Mouse (Mus musculus): ENCODE data around the gene Ceacam18.

Ceacam18 gene

GRCm38 (mm10) chr7:43634500-43634899, at the start of gene Ceacam18:
TSS of gene Ceacam18 (plus strand) at chr7:43634707.
- no peak for DNase-seq (ENCODE audit: low read depth, low spot score)

GRCm38 (mm10) chr7:43584790-43585189, 49.7 kb upstream of the Ceacam18 start:
- no peak for DNase-seq (ENCODE audit: low read depth, low spot score)

DNA sequence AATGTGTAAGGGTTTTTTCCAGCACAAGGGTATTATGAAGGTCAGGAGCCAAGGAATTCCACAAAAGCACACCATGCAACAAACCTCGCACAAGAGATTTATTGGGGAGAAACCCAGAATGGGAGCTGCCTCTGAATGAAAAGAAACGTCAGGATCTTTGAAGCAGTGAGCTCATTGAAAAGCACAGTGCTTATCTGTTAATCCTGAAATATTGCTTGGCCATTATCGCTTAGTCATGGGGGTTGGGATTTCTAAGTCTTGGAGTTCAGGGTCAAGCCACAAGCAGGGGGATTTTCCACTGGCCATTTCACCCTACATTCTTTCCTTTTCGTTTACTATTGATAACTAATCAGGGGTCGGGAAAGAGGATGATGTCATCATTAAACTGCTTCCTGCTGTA, 32.6 kb upstream of the Ceacam18 start:
- DNase-seq (ENCODE audit: low read depth, low spot score) = no peak

- peak; percentile 44 for DNase-seq (ENCODE audit: low read depth, low spot score)
Measured at GRCm38 (mm10) chr7:43606896-43607742, 27.4 kb upstream of the Ceacam18 start, which contains the start of gene Zfp819. TSS of gene Zfp819 (plus strand) at chr7:43607169.

- DNase-seq (ENCODE audit: low read depth, low spot score) = no peak
Measured at GRCm38 (mm10) chr7:43607743-43608287, 26.7 kb upstream of the Ceacam18 start.

- DNase-seq (ENCODE audit: low read depth, low spot score) = no peak
Measured at GRCm38 (mm10) chr7:43608316-43608824, 26.1 kb upstream of the Ceacam18 start.

DNA sequence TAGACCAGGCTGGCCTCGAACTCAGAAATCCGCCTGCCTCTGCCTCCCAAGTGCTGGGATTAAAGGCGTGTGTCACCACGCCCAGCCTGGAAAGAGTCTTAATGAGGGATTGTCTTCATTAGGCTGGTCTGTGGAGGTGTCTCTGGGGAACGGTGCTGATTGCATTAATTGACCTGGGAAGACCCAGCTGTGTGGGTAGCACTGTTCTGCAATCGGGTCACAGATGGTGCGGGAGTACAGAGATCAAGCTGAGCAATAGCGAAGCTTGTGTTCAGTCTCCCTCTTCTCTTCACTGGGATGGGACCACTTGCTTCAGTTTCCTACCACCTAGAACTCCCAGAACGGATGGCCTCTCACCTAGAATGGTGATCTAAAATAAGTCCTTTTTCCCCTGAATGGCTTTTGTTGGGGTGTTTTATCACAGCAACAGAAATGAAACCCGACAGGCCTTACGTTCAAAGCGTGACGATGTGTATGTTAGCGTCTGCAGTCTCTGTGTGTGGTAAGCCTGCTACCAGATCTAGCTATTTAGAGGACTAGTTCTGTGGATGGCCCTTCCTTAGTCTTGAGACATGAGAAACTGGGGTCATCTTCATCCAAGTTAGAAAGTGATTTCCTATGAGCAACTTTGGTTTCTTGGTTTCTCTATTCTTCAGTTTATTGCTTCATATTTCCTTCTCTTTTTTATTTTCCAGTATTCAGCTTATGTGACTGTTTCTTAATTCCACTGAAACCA, 20.5 kb upstream of the Ceacam18 start:
- no peak for DNase-seq (ENCODE audit: low read depth, low spot score)

- DNase-seq (ENCODE audit: low read depth, low spot score) = no peak
Measured at GRCm38 (mm10) chr7:43622927-43623326, 11.6 kb upstream of the Ceacam18 start.

GRCm38 (mm10) chr7:43623819-43624218, 10.7 kb upstream of the Ceacam18 start:
- DNase-seq (ENCODE audit: low read depth, low spot score) = no peak

DNA sequence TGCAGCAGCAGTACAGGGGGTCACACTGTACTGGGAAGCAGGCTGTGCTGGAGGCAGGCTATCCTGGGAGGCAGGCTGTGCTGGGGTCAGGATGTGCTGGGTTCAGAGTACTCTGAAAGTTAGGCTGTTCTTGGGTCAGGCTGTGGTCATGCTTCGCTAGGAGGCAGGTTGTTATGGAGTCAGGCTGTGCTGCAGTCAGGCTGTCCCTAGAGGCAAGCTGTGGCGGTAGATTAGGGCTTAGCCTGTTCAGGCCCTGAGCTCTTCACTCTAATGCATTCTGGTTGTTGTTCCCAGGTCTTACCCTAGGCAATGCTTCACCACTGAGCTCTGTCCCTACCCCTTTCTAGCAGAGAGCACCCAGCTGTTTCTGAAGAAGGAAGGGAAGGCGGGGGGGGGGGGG, 9.4 kb upstream of the Ceacam18 start:
- no peak for DNase-seq (ENCODE audit: low read depth, low spot score)

DNA sequence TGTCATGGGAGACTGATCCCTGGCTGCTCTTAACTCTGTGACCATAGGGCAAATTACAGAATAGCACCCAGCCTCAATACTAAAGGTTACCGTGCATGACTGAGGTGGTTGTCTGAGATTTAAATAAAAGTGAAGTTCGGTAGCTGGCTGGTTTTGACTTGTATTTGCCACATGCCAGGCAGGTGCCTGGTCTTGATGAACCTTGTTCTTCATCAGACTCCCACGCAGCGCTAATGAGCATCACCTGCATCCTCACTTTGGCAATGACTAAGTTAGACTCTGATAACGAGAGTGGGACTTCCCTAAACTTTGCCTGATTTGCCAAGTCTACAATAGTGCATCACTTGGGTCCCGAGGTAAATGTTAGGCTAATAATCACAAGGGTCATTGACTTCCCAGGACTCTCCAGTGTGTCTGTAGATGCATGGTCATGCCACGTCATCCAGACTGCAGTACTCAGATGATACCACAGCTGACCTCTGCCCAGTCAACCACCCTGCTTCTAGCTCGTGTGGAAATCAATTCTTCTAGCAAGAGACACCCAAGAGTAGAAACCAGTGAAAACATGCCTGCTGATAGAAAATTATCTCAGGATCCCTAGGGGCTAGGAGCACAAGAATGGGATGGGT, 8.6 kb upstream of the Ceacam18 start:
- no peak for DNase-seq (ENCODE audit: low read depth, low spot score)

- DNase-seq (ENCODE audit: low read depth, low spot score) = no peak
Measured at GRCm38 (mm10) chr7:43633940-43634339, 567 bp upstream of the Ceacam18 start.

DNA sequence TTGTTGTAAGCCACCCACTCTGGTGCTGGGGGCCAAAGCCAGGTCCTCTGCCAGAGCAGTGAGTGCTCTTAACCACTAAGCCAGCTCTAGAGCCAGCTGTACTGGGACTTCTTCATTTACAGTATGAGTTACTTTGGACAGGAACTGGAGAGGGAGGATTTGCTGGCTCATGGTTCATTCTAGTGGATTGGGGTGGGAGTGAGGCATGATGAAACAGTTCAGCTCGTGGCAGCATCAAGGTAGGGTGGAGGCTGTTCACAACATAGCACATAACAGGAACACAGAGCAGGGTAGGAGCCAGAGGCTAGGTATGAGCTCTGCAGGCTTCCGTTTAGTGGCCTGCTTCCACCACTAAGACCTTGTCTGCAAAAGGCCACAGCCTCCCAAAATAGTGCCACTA, 1.7 kb downstream of the Ceacam18 start:
- no peak for DNase-seq (ENCODE audit: low read depth, low spot score)

DNA sequence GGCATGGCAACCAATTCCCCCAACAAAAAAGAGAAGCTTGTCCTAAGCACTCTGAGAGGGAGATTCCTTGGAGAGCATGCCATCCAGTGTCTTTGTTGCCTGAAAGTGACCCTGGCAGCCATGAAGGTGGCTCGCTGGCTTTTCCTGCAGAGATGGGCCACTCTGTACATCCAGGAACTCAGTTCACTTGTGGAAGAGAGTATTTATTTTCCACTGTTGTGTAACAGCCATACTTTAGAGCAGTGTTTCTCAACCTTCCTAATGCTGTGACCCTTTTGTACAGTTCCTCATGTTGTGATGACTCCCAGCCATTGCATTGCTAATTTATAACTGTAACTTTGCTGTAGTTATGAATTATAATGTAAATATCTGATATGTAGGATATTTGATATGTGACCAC, 2.6 kb downstream of the Ceacam18 start:
- DNase-seq (ENCODE audit: low read depth, low spot score) = no peak

DNA sequence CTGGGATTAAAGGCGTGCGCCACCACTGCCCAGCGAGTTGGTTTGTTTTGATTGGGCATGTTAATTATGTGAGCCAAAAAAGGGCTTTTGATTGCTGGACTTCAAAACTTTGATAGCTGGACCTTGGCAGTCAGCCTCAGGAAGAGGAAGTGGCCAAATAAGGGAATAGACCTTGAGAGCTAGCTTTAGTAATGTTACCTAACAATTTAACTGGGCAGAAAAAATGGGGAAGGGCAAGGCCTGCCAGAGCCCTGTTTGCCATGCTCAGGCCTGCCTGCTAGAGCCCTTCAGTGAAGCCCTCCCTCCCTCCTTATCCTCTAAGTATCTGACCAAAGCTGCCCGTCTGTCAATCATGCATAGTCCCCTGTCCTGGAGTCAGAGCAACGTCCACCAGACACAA, 8.1 kb downstream of the Ceacam18 start:
- no peak for DNase-seq (ENCODE audit: low read depth, low spot score)

GRCm38 (mm10) chr7:43643046-43643652, 8.6 kb downstream of the Ceacam18 start:
- no peak for DNase-seq (ENCODE audit: low read depth, low spot score)

DNA sequence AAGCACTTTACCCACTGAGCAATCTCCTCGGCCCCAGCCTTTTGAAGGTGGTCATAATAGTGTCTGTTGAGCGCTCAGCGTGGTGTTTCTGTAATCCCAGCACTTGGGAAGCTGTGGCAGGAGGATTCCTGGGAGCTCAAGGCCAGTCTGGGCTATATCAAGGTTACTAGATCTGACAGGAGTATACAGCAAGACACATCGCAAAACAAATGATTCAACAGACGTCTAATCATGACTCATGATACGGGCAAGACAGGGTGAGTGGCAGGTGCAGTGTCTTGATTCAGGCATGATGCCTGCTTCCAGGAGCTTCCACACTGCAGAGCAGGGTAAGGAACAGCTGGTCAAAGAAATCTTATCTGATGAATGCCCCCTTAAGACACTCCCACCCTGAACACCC, 18.2 kb downstream of the Ceacam18 start:
- no peak for DNase-seq (ENCODE audit: low read depth, low spot score)

DNA sequence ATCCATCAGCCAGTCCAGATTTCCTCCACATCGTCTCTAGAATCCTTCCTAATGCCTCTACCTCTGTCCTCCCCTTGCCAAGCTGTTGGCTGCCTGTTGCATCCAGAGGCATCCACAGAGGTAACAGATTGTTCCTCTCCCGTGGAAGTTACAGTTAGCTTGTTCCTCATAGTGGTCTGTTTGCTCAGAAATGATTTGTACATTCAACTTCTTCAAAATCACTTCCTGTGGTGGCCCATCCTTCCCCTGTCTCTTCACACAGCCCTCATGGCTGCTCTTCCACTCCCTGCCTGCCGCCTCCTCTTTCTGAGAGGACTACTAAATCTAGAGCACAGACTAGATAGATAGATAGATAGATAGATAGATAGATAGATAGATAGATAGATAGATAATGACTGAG, 20.0 kb downstream of the Ceacam18 start:
- DNase-seq (ENCODE audit: low read depth, low spot score) = no peak

- DNase-seq (ENCODE audit: low read depth, low spot score) = no peak
Measured at GRCm38 (mm10) chr7:43656232-43656631, 21.7 kb downstream of the Ceacam18 start.

DNA sequence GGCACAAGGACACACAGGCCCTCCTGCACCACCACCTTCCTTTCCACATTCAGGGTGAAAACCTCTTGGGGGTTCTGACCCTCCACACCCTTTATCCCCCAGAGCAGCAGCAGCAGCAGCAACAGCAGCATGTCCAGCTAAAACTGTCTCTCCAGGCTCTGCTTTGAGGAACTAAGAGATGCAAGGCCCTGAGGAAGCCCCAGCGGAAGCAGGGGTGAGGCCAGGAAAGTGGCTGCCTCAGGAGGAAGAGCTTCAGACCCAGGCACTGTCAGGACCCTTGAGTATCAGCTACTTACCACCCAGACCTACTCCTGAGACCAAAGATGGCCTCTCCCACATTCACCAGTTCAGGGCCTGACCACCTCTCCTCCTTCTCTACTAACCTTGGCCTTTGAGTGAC, 25.5 kb downstream of the Ceacam18 start, which contains the start of gene Siglece:
Gene Siglece, minus strand, starts transcription at position 160 of the 400 bp plus-strand sequence.
- no peak for DNase-seq (ENCODE audit: low read depth, low spot score)

DNA sequence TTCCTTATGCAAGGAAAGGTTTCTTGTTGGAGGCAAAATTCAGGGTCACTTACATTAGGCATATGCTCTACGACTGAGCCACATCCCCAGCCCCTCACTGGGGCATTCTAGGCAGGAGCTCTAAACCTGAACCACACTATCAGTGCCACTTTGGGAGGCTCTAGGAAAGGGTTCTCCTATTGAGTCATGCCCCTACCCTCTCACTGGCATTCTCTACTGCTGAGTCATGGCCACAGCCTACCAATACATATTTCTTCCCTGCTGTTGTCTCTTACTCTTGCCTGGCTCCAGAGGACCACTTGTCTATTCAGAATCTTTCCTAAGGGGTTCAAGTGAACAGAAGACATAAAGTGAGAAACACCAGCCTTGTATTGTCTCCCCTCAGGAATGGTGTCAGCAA, 28.3 kb downstream of the Ceacam18 start:
- DNase-seq (ENCODE audit: low read depth, low spot score) = no peak
